Mouse (Mus musculus): ENCODE data around the gene Gm28372. TPM values are rescaled to one million over a fixed set of nuclear protein-coding genes. Genes with fewer than 3 reads are reported as not detected.

Gene Gm28372
- polyA plus RNA-seq, 1 experiment from 2014 or later: not detected

DNA sequence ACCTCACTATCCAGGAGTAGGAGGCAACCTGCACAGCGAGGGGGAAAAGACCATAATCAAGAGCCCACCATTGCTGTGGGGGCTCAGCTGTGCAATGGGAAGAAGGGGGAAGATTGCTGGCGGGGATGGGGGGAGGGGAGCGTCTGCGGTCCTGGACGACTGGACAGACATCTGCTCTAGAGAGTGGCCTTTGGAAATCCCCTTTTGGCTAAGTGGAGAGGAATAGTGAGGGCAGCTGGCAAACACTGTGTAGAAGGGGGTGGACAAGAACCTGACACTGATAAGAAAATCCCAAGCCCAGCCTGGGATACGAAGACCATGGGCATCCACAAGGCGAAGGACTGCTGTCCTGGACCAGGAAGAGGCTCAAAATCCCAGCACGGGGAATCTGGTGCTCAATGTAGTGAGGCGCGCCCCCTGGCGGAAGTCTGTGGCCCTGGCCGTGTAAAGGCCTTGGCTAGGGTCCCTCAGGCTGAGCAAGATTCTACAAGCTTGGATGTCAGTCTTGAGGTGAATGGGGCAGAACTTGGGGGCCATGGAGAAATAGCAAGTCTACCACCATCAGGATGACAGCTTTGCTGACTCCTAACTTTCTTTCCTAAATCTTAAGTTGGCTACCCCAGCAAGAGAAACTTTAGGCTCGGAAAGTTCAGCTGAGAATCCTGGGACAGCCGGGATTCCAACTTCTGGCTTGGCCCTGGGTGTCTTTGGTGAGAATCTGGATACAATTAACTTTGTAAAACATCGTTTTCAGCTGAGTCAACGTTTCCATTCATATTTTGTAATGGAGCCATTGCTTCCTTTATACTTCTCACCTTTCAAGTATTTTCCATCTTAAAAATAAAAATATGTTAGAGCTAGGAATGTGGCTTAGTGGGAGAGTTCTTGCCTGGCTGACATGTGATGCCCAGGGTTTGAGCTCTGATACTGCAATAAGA lies 6.8 kb downstream of the Gm28372 start:
- Histone ChIP-seq H3K9me3 (no peaks in the 10 kb centered on the region), H3K4me1 (peaks cover 5% of the 10 kb centered on the region; the same call in 1 of the 2 replicates), H3K4me3 (no peak overlapping the region), H3K4me2 (peak overlapping the region; percentile 0; the same call in 1 of the 2 replicates), H3K27ac (replicated peaks) (no peak overlapping the region), H3K27me3 (replicated peaks) (no peaks in the 10 kb centered on the region), H3K36me3 (no peaks in the 10 kb centered on the region), H3K9ac (no peak overlapping the region)
- ATAC-seq (ENCODE audit: extremely low read depth, insufficient number of reproducible peaks, low FRiP score, low TSS enrichment): no peak; the same call in 1 of the 2 replicates
- 35% methylated on average over 16 of the region's 16 CpGs for WGBS

DNA sequence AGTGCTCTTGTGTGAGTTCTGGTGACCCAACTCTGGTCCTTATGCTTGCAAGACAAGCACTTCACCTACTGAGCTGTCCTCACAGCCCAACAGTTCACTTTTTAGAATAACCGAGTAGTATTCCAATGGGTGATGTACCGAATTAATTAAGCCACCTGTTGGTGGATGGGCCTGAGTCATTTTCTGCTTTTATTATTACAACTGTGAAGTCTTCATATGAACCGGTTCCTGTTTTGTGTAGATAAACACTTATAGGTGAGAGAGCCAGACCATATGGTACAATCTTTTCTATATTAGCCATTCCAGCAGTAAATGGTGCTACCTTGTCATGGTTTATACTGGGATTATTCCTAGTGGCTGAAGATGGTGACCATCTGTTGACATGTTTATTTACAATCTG lies 7.7 kb downstream of the Gm28372 start:
- Histone ChIP-seq H3K27ac (replicated peaks) (no peak overlapping the region), H3K4me1 (peaks cover 5% of the 10 kb centered on the region; the same call in 1 of the 2 replicates), H3K27me3 (replicated peaks) (no peaks in the 10 kb centered on the region), H3K9ac (no peak overlapping the region), H3K4me3 (no peak overlapping the region), H3K4me2 (no peak overlapping the region), H3K36me3 (no peaks in the 10 kb centered on the region), H3K9me3 (no peaks in the 10 kb centered on the region)
- ATAC-seq (ENCODE audit: extremely low read depth, insufficient number of reproducible peaks, low FRiP score, low TSS enrichment): no peak
- 74% methylated on average over 3 of the region's 3 CpGs for WGBS

DNA sequence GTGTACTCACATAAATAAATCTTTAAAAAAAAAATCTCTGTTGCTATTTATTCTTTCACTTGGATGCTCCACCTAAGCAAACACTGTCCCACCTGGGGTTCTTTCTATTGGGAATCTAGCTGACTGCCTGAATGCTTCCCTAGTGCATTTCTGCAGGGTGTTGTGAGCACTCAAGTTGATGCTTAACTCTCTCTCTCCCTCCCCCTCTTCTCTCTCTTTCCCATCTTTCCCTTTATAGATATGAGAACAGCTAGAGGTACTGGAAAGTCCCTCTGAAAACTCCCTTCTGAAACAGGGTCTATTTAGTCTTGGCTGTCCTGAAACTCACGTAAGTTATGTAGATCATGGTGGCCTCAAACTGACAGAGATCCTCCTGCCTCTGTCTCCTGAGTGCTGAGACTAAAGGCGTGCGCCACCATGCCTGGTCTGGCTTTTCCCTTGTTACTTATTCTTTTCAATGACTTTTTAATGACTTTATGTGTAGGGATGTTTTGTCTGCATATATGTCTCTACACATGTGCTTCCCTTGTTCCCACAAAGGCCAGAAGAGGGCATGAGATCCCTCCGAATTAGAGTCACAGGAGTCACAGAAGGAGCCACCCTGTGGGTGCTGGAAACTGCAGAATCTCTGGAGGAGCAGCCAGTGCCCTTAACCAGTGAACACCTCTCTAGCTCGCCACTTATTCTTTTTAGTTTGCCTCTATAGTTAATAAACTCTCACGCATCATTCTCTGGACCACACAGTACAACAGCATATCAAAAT lies 9.2 kb downstream of the Gm28372 start:
- H3K4me1 ChIP-seq: no peaks in the 10 kb centered on the region
- H3K27ac ChIP-seq (replicated peaks): no peak overlapping the region
- peaks cover 9% of the 10 kb centered on the region for H3K36me3 ChIP-seq
- no peak overlapping the region for H3K4me3 ChIP-seq
- 64% methylated on average over 6 of the region's 6 CpGs for WGBS
- no peaks in the 10 kb centered on the region for H3K27me3 ChIP-seq (replicated peaks)
- no peak overlapping the region for H3K4me2 ChIP-seq
- no peak for ATAC-seq (ENCODE audit: extremely low read depth, insufficient number of reproducible peaks, low FRiP score, low TSS enrichment)
- H3K9me3 ChIP-seq: no peaks in the 10 kb centered on the region
- no peak overlapping the region for H3K9ac ChIP-seq

GRCm38 (mm10) chr2:130421781-130422620 lies 17.0 kb downstream of the Gm28372 start:
- Histone ChIP-seq H3K9ac (no peak overlapping the region), H3K36me3 (peaks cover 31% of the 10 kb centered on the region), H3K4me2 (no peak overlapping the region), H3K27ac (replicated peaks) (no peak overlapping the region), H3K27me3 (replicated peaks) (0 out of 2 replicates have a peak, but pooled peaks cover 3% of the 10 kb centered on the region), H3K4me3 (no peak overlapping the region), H3K4me1 (peaks cover 14% of the 10 kb centered on the region), H3K9me3 (no peaks in the 10 kb centered on the region)
- 94% methylated on average over 26 of the region's 26 CpGs for WGBS
- no peak for ATAC-seq (ENCODE audit: extremely low read depth, insufficient number of reproducible peaks, low FRiP score, low TSS enrichment)

DNA sequence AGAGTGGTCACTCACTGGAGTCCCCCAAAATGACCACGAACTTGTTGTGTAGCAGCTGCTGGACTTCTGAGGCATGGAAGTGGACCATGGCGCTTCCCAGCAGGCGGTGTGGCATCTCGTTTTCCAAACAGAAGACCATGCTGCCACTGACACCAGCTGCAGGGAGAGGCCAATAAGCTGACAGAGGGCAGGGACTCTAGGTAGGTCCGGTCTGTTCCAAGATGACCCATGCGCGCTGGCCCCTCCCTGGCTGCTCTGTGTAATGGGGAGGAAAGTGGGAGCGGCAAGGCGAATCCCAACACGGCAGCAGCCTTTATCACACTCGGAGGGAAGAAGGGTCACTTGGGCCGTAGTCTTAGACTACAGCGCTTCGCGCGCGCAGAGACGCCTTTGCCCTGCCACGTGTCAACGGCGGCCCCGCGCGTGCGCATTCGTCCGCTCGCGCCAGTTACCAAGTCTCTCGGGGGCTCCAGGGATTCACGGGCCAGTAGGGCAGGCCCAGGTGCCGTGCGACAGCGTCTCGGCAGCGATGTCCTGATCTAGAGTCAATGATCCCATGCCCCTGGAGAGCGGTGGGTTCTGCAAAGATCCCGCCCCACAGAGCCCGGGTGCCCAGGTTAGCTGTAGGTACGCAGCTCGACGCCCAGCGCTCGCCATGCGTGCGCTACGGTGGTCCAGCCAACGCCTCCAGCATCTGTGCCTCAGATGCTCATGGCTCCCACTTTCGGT lies 18.5 kb downstream of the Gm28372 start:
- H3K9ac ChIP-seq: peak overlapping the region; percentile 88
- WGBS: 13% methylated on average over 49 of the region's 49 CpGs
- H3K4me1 ChIP-seq: peaks cover 14% of the 10 kb centered on the region
- H3K4me3 ChIP-seq: peak overlapping the region; percentile 86
- H3K27me3 ChIP-seq (replicated peaks): 0 out of 2 replicates have a peak, but pooled peaks cover 3% of the 10 kb centered on the region
- peak overlapping the region; percentile 89 for H3K27ac ChIP-seq (replicated peaks)
- peak; percentile 32; the same call in 1 of the 2 replicates for ATAC-seq (ENCODE audit: extremely low read depth, insufficient number of reproducible peaks, low FRiP score, low TSS enrichment)
- no peaks in the 10 kb centered on the region for H3K9me3 ChIP-seq
- peak overlapping the region; percentile 88 for H3K4me2 ChIP-seq
- H3K36me3 ChIP-seq: peaks cover 30% of the 10 kb centered on the region

DNA sequence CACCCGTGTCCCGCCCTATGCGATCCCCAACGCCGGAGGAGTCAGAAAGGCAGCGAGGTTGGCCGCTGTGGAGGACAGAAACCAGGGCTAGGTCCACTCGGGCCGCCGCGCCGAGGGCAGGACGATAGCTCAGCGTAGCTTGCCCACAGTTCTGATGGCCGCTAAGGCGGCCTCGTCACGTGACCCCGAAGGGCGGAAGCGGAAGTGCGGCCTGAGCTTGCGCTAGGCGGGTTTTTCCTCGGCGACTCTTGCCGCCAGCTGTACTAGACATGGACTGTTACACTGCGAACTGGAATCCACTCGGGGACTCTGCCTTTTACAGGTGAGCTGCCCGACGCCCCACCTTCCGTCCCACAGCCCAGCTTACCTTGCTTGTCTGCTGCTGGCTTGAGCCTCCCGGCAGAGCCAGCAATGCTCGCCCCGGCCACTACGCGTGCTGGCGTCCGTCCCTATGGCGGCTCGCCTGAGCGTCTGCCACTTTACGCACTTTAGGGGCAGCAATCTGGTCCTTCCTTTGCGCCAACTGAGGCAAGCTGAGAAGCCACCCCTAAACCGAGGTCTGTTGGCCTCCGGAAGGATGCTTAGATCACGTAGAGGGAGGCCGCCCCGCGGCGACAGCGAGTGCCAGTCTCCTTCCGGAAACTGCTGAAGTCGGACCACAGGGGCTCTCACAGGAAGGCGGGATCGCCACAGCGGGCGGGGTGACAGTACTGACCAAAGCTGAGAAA lies 19.3 kb downstream of the Gm28372 start, which contains the start of the genes Vps16 and Pced1a:
Vps16 (plus strand) TSS at position 214 of the 728 bp plus-strand sequence.
Pced1a (minus strand) TSS at position 576 of the 728 bp plus-strand sequence.
- Histone ChIP-seq H3K36me3 (peaks cover 22% of the 10 kb centered on the region), H3K27me3 (replicated peaks) (0 out of 2 replicates have a peak, but pooled peaks cover 3% of the 10 kb centered on the region), H3K4me1 (peaks cover 14% of the 10 kb centered on the region), H3K4me3 (peak within 1 kb of the TSS; percentile 86), H3K27ac (replicated peaks) (peak within 1 kb of the TSS; percentile 89), H3K9ac (peak within 1 kb of the TSS; percentile 88), H3K9me3 (no peaks in the 10 kb centered on the region), H3K4me2 (peak within 1 kb of the TSS; percentile 88)
- peak; percentile 85 for ATAC-seq (ENCODE audit: extremely low read depth, insufficient number of reproducible peaks, low FRiP score, low TSS enrichment)
- WGBS: under 1% methylated on average over 58 of the region's 58 CpGs

DNA sequence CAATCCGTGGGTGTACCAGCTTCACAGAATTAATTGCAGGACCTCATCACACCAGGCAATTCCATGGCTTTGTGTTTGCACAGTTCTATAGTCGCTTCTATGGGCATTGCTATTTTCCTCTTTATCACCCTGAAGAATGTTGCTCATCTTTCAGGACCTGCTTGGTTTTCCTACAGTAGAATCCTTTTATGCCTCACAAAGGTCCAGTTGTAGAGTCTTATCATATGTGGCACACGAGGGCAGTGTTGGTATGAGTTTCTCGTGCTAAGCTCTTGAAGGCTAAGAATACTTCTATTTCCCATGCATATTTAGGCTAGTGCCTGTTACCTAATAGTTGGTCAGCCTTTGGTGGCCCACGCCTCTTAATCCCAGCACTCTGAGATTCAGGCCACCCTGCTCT lies 20.1 kb downstream of the Gm28372 start:
- Histone ChIP-seq H3K4me2 (peak overlapping the region; percentile 88), H3K4me1 (peaks cover 20% of the 10 kb centered on the region), H3K27ac (replicated peaks) (peak overlapping the region; percentile 89), H3K27me3 (replicated peaks) (0 out of 2 replicates have a peak, but pooled peaks cover 3% of the 10 kb centered on the region), H3K9me3 (no peaks in the 10 kb centered on the region), H3K4me3 (peak overlapping the region; percentile 86), H3K9ac (peak overlapping the region; percentile 88), H3K36me3 (peaks cover 15% of the 10 kb centered on the region)
- no peak for ATAC-seq (ENCODE audit: extremely low read depth, insufficient number of reproducible peaks, low FRiP score, low TSS enrichment)
- 24% methylated on average over 5 of the region's 5 CpGs for WGBS

DNA sequence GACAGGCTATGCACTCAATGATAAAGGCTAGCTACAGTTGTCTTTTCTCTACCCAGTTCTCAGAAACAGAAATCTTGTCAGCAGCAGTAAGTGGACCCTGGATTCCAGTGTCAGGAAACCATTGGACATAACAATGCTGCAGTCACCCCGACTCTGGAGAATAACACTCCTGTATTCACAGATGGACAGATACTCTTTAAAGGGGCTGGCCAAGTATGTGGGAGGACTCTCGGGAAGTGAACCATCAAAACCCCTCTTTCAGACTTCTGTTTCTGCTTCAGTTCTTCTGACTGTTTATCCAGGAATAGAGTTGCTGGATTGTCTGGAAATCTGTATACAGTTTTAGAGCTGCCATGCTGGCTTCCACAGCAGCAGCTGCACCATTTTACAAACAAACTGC lies 24.8 kb downstream of the Gm28372 start:
- Histone ChIP-seq H3K4me2 (no peak overlapping the region), H3K4me3 (no peak overlapping the region), H3K27me3 (replicated peaks) (no peaks in the 10 kb centered on the region), H3K9ac (no peak overlapping the region), H3K9me3 (no peaks in the 10 kb centered on the region), H3K4me1 (peaks cover 34% of the 10 kb centered on the region), H3K27ac (replicated peaks) (no peak overlapping the region), H3K36me3 (peaks cover 10% of the 10 kb centered on the region)
- no peak for ATAC-seq (ENCODE audit: extremely low read depth, insufficient number of reproducible peaks, low FRiP score, low TSS enrichment)
- WGBS: 54% methylated on average over 2 of the region's 2 CpGs

DNA sequence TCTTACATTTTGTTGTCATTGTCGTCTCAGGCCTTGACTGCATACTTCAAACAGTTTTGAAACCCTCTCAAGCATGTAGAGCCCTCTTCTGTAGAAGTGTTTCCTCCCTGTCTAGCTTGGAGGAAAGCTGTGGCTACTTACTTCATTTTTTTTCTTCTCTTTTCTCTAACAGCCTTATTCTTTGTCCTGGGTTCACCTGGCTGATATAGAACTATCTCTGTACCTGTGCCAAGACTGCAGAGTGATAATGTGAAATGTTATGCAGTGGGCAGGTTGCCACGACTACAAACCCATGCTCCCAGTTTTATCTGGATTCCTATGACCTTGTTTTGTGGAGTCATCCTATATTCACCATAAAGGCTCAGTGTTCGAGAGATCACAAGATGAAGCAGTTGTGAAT lies 25.4 kb downstream of the Gm28372 start:
- 65% methylated on average over 3 of the region's 3 CpGs for WGBS
- Histone ChIP-seq H3K4me3 (no peak overlapping the region), H3K27me3 (replicated peaks) (no peaks in the 10 kb centered on the region), H3K9ac (no peak overlapping the region), H3K27ac (replicated peaks) (no peak overlapping the region), H3K9me3 (no peaks in the 10 kb centered on the region), H3K4me1 (peaks cover 27% of the 10 kb centered on the region), H3K4me2 (no peak overlapping the region), H3K36me3 (peaks cover 10% of the 10 kb centered on the region)
- ATAC-seq (ENCODE audit: extremely low read depth, insufficient number of reproducible peaks, low FRiP score, low TSS enrichment): no peak
